Mouse (Mus musculus): ENCODE results near the gene Kalrn. TPM values are rescaled to one million over a fixed set of nuclear protein-coding genes. Genes with fewer than 3 reads are reported as not detected.

Gene Kalrn
- polyA plus RNA-seq, 1 experiment from 2014 or later = 30.5 TPM

DNA sequence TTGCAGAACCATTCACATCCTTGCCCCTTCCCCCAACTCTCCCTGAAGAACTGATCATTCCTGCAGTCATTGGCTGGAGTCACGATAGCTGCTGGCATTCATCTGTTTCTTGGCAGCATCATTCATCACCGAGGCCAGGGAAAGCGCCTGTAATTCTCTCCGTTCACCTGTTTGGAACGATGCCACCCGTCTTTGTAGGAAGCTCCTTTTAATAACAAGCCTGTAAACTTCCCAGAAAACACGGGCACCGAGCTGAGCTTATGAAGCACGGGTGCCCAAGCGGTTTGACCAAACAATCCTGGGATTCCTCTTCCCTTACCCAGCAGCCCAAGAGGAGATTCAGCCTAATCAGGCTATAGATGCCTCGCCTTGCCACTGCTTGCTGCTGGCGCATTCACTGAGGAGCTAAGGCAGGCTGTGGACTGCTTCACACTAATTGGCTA is 243.9 kb downstream of the Kalrn start:
- no peaks in the 10 kb centered on the region for H3K9me3 ChIP-seq (ENCODE audit: control insufficient read depth, low read length)
- peak; percentile 72 for DNase-seq (ENCODE audit: low spot score)
- H3K4me3 ChIP-seq (replicated peaks; ENCODE audit: low read length) = no peak overlapping the region

GRCm38 (mm10) chr16:34327890-34328289 is 245.4 kb downstream of the Kalrn start:
- DNase-seq (ENCODE audit: low spot score) (no peak), ATAC-seq (ENCODE audit: low FRiP score) (no peak)
- H3K4me3 ChIP-seq (replicated peaks; ENCODE audit: low read length) = no peak overlapping the region
- peaks cover 26% of the 10 kb centered on the region for H3K4me1 ChIP-seq (replicated peaks; ENCODE audit: control insufficient read depth, insufficient read depth, low read length)
- H3K4me2 ChIP-seq (replicated peaks) = no peak overlapping the region
- WGBS = 79% methylated on average over 5 of the region's 5 CpGs
- H3K9ac ChIP-seq = no peak overlapping the region
- no peaks in the 10 kb centered on the region for H3K9me3 ChIP-seq (ENCODE audit: control insufficient read depth, low read length)
- 0 out of 2 replicates have a peak, but pooled peaks cover 8% of the 10 kb centered on the region for H3K36me3 ChIP-seq (replicated peaks; ENCODE audit: control insufficient read depth, insufficient read depth)
- no peak overlapping the region for H3K27ac ChIP-seq
- no peaks in the 10 kb centered on the region for H3K27me3 ChIP-seq (ENCODE audit: control insufficient read depth, insufficient read depth, low read length)

More for the DNA sequence above, 243.9 kb downstream of the Kalrn start:
- 0 out of 2 replicates have a peak, but pooled peaks cover 8% of the 10 kb centered on the region for H3K36me3 ChIP-seq (replicated peaks; ENCODE audit: control insufficient read depth, insufficient read depth)
- H3K4me2 ChIP-seq (replicated peaks) = peak overlapping the region; percentile 11
- H3K27ac ChIP-seq = peak overlapping the region; percentile 47; the same call in 1 of the 2 replicates
- peak; percentile 57 for ATAC-seq (ENCODE audit: low FRiP score)
- H3K4me1 ChIP-seq (replicated peaks; ENCODE audit: control insufficient read depth, insufficient read depth, low read length) = peaks cover 25% of the 10 kb centered on the region
- no peak overlapping the region; the same call in 1 of the 2 replicates for H3K9ac ChIP-seq
- H3K27me3 ChIP-seq (ENCODE audit: control insufficient read depth, insufficient read depth, low read length) = no peaks in the 10 kb centered on the region
- WGBS = 18% methylated on average over 12 of the region's 12 CpGs

DNA sequence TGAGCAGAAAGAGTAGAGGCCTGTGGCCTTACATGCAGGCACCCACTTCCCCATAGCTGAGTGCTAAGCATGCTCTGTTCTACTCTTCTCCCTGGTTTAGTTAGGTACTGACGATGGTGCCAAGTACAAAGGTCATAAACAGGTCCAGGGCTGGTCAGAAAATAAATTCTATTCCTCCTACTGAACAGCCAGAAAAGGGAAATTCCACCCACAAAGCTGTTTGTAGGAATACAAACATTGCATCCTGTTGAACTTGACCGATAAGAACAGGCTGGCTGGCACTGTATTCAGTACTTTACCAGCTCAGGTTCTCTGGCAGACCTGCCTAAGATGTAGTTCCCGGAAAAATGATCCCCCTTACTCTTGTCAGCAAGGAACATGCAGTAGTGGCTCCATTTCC is 247.5 kb downstream of the Kalrn start:
- Histone ChIP-seq H3K36me3 (replicated peaks; ENCODE audit: control insufficient read depth, insufficient read depth) (no peaks in the 10 kb centered on the region), H3K9me3 (ENCODE audit: control insufficient read depth, low read length) (no peaks in the 10 kb centered on the region), H3K9ac (no peak overlapping the region), H3K4me3 (replicated peaks; ENCODE audit: low read length) (no peak overlapping the region), H3K27ac (no peak overlapping the region), H3K4me2 (replicated peaks) (no peak overlapping the region), H3K27me3 (ENCODE audit: control insufficient read depth, insufficient read depth, low read length) (no peaks in the 10 kb centered on the region), H3K4me1 (replicated peaks; ENCODE audit: control insufficient read depth, insufficient read depth, low read length) (peaks cover 25% of the 10 kb centered on the region)
- WGBS = 87% methylated on average over 3 of the region's 3 CpGs
- DNase-seq (ENCODE audit: low spot score) = no peak
- ATAC-seq (ENCODE audit: low FRiP score) = no peak

DNA sequence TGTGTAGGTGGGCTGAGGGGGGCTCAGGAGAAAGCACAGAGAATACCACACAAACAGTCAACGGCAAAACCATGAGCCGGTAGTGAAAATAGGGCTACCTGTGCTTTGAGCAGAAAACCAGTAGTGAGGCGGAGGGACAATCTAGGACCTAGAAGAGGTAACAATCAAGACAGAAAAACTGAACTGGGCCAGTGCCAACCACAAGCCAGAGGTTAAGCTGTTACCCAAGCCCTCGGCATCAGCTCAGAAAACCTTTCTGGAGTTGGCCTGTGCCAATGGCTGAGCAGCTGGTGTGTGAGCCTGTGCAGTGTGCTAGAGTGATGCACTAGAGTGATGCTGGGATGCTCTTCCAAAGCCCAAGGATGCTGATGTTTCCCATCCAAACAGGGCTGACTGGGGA is 248.2 kb downstream of the Kalrn start:
- H3K9ac ChIP-seq = no peak overlapping the region
- DNase-seq (ENCODE audit: low spot score) (no peak), ATAC-seq (ENCODE audit: low FRiP score) (no peak)
- H3K36me3 ChIP-seq (replicated peaks; ENCODE audit: control insufficient read depth, insufficient read depth) = no peaks in the 10 kb centered on the region
- no peak overlapping the region for H3K4me2 ChIP-seq (replicated peaks)
- 93% methylated on average over 4 of the region's 4 CpGs for whole genome bisulfite sequencing
- H3K4me3 ChIP-seq (replicated peaks; ENCODE audit: low read length) = no peak overlapping the region
- no peaks in the 10 kb centered on the region for H3K27me3 ChIP-seq (ENCODE audit: control insufficient read depth, insufficient read depth, low read length)
- no peaks in the 10 kb centered on the region for H3K9me3 ChIP-seq (ENCODE audit: control insufficient read depth, low read length)
- H3K27ac ChIP-seq = no peak overlapping the region
- peaks cover 18% of the 10 kb centered on the region for H3K4me1 ChIP-seq (replicated peaks; ENCODE audit: control insufficient read depth, insufficient read depth, low read length)

GRCm38 (mm10) chr16:34324735-34325134 is 248.6 kb downstream of the Kalrn start:
- WGBS = 52% methylated on average over 3 of the region's 3 CpGs
- no peak overlapping the region for H3K4me2 ChIP-seq (replicated peaks)
- H3K36me3 ChIP-seq (replicated peaks; ENCODE audit: control insufficient read depth, insufficient read depth) = no peaks in the 10 kb centered on the region
- H3K4me3 ChIP-seq (replicated peaks; ENCODE audit: low read length) = no peak overlapping the region
- ATAC-seq (ENCODE audit: low FRiP score) (no peak), DNase-seq (ENCODE audit: low spot score) (no peak)
- H3K4me1 ChIP-seq (replicated peaks; ENCODE audit: control insufficient read depth, insufficient read depth, low read length) = peaks cover 16% of the 10 kb centered on the region
- H3K27me3 ChIP-seq (ENCODE audit: control insufficient read depth, insufficient read depth, low read length) = no peaks in the 10 kb centered on the region
- H3K27ac ChIP-seq = no peak overlapping the region
- H3K9ac ChIP-seq = no peak overlapping the region
- H3K9me3 ChIP-seq (ENCODE audit: control insufficient read depth, low read length) = no peaks in the 10 kb centered on the region

DNA sequence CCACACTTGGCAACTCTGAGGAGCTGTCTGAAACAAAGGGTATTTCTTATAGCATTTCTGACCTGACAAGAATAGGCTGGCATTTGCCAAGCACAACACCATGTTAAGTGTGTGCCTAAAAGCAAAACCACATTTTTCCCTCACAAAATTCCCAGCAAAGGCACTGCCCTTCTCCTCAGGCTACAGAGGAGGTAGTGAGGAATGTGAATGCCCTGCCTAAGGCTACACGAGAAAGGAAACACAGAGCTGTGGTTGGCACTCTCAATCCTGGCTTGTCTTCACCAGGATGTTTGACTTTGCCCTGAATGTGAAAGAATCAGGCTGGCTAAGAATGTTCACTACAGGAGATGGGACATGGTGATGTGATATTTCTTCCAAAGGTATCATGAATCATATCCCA is 249.8 kb downstream of the Kalrn start:
- ATAC-seq (ENCODE audit: low FRiP score) (no peak), DNase-seq (ENCODE audit: low spot score) (no peak)
- no peak overlapping the region for H3K27ac ChIP-seq
- H3K9me3 ChIP-seq (ENCODE audit: control insufficient read depth, low read length) = no peaks in the 10 kb centered on the region
- H3K27me3 ChIP-seq (ENCODE audit: control insufficient read depth, insufficient read depth, low read length) = no peaks in the 10 kb centered on the region
- no peak overlapping the region for H3K9ac ChIP-seq
- 79% methylated on average over 1 of the region's 1 CpGs for WGBS
- no peak overlapping the region for H3K4me2 ChIP-seq (replicated peaks)
- no peaks in the 10 kb centered on the region for H3K36me3 ChIP-seq (replicated peaks; ENCODE audit: control insufficient read depth, insufficient read depth)
- H3K4me3 ChIP-seq (replicated peaks; ENCODE audit: low read length) = no peak overlapping the region
- H3K4me1 ChIP-seq (replicated peaks; ENCODE audit: control insufficient read depth, insufficient read depth, low read length) = peaks cover 14% of the 10 kb centered on the region

DNA sequence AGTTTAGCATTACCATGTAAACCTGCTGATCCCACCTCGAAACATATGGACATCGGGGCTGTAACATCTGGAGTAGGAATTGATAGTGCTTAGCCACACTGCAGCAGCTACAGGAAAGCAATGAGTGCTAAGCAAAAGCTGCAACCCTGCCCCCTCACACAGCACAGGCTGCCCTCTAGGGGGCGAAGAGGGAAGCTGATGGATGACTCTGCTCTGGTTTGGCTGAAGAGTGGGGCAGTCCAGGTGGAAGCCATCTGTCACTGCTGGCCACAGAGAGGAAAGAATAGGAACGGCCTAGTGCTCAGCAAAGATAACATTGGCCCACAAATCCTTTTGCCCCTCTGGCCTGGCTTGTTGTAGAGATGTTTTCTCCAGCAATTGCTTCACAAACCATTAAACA is 250.8 kb downstream of the Kalrn start:
- Histone ChIP-seq H3K27ac (no peak overlapping the region), H3K36me3 (replicated peaks; ENCODE audit: control insufficient read depth, insufficient read depth) (no peaks in the 10 kb centered on the region), H3K9ac (no peak overlapping the region), H3K4me3 (replicated peaks; ENCODE audit: low read length) (no peak overlapping the region), H3K27me3 (ENCODE audit: control insufficient read depth, insufficient read depth, low read length) (no peaks in the 10 kb centered on the region), H3K9me3 (ENCODE audit: control insufficient read depth, low read length) (no peaks in the 10 kb centered on the region), H3K4me2 (replicated peaks) (no peak overlapping the region), H3K4me1 (replicated peaks; ENCODE audit: control insufficient read depth, insufficient read depth, low read length) (peaks cover 17% of the 10 kb centered on the region)
- WGBS = 24% methylated on average over 4 of the region's 4 CpGs
- DNase-seq (ENCODE audit: low spot score) (peak; percentile 74), ATAC-seq (ENCODE audit: low FRiP score) (peak; percentile 84)

DNA sequence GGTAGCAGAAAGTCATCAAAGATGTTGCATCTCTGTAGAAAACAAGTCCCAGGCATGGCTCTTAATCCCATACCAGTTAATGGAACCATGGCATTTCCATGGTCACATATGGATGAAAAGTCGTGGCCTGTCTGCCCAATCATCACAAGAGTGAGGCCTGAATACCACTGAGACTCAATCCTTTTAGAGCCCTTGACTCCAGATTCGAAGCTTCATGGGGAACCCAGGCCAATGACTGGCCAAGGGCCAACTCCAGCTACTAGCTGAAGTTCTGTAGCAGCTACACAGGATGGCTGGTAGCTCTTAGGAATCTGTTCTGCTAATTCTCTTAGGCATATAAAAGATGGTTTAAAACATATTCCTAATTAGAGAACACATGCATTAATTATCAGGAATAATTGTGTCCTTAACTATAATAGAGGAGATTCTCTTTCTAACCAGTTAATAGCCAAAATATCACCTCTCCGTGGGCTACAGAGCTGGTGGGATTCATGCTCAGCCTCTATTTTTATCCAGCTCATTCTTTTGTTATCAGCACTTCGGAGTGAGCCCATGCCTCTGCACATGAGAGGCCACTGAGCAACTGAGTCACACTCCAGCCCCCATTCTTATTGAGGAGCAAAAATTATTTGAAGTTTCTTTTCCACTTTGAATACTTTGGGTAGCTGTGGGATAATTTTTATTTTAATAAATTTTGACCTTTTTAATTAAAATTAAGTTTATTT is 252.1 kb downstream of the Kalrn start:
- 75% methylated on average over 4 of the region's 4 CpGs for WGBS
- H3K27ac ChIP-seq = no peak overlapping the region
- no peaks in the 10 kb centered on the region for H3K27me3 ChIP-seq (ENCODE audit: control insufficient read depth, insufficient read depth, low read length)
- ATAC-seq (ENCODE audit: low FRiP score) (no peak), DNase-seq (ENCODE audit: low spot score) (no peak)
- no peaks in the 10 kb centered on the region for H3K9me3 ChIP-seq (ENCODE audit: control insufficient read depth, low read length)
- no peaks in the 10 kb centered on the region for H3K36me3 ChIP-seq (replicated peaks; ENCODE audit: control insufficient read depth, insufficient read depth)
- no peak overlapping the region for H3K4me2 ChIP-seq (replicated peaks)
- no peak overlapping the region for H3K4me3 ChIP-seq (replicated peaks; ENCODE audit: low read length)
- H3K9ac ChIP-seq = no peak overlapping the region
- H3K4me1 ChIP-seq (replicated peaks; ENCODE audit: control insufficient read depth, insufficient read depth, low read length) = peaks cover 31% of the 10 kb centered on the region

DNA sequence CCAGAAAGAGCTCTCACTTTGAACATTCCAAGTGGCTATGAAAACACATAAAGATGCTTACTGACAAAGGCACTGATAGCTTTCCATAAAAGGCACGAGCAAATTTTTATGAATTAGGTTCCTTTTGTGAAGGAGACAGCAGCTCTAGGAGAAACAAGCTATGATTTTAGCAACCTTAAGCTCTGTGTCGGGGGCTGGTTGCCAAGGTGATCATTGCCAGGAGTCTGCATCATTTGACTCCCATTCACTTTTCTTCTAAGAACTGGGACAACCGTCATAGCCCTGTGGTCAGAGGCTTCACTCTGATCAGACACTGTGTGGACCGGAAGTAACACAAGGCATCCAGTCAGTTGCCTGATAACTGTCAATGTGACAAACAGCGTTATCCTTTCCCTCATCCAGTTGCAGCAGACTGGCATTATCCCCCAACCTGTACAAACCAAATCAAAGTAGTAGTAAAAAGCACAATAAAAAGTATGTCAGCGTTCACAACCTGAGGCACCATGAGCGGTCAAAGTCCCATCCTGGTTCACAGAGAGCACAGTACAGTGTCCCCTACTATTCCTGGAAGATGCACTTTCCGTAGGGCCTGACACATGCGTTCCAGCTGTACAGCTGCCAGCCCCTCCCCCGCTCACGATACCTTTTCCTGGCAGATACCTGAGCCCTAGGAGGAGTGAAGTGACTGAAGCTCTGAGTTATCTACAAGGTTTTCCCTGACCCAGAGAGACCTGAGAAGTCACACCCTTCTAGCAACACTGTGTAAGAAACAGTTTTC is 253.1 kb downstream of the Kalrn start:
- H3K4me1 ChIP-seq (replicated peaks; ENCODE audit: control insufficient read depth, insufficient read depth, low read length) = peaks cover 32% of the 10 kb centered on the region
- WGBS = 76% methylated on average over 11 of the region's 11 CpGs
- no peak overlapping the region for H3K9ac ChIP-seq
- no peak overlapping the region for H3K4me3 ChIP-seq (replicated peaks; ENCODE audit: low read length)
- H3K9me3 ChIP-seq (ENCODE audit: control insufficient read depth, low read length) = no peaks in the 10 kb centered on the region
- H3K27ac ChIP-seq = no peak overlapping the region
- no peaks in the 10 kb centered on the region for H3K36me3 ChIP-seq (replicated peaks; ENCODE audit: control insufficient read depth, insufficient read depth)
- no peak for DNase-seq (ENCODE audit: low spot score)
- H3K27me3 ChIP-seq (ENCODE audit: control insufficient read depth, insufficient read depth, low read length) = no peaks in the 10 kb centered on the region
- no peak for ATAC-seq (ENCODE audit: low FRiP score)
- H3K4me2 ChIP-seq (replicated peaks) = no peak overlapping the region

All from hindbrain, embryonic 14.5 days (tissue).